In genomic region chr14:4726038-4726880, GRCm38 (mm10) we compare ENCODE assay signal across 12 mouse cellular contexts. TPM values are rescaled to one million over a fixed set of nuclear protein-coding genes. Genes with fewer than 3 reads are reported as not detected.
A peak's percentile ranks its signal among the peaks of the same experiment; 100 is the strongest.
DNase-seq lines count a peak whose midpoint lies in the region; ATAC-seq lines count a peak whose summit lies in the region.
"Not testable (repeated sequence)": the region's sequence is repeated elsewhere in the genome, so short reads cannot be mapped to it uniquely, and the experiment has no call there.
"Had no signal": no experiment of that assay in that cellular context is flagged by ENCODE, and none has a peak within 500 bp of the region (broad histone marks: within the 10 kb centered on the region; RNA-seq: fewer than 3 reads in every experiment).

Gene Gm3252, plus strand, starts transcription at chr14:4726775.

- ATAC-seq in embryonic facial prominence, embryonic 11.5 days (replicated peaks; ENCODE audit: insufficient number of reproducible peaks, low FRiP score, low TSS enrichment, low read depth); forebrain, embryonic 16.5 days; heart, embryonic 16.5 days (replicated peaks; ENCODE audit: extremely low read depth, insufficient read depth, low FRiP score); intestine, embryonic 14.5 days (replicated peaks; ENCODE audit: low FRiP score, low TSS enrichment, low read depth); limb, embryonic 12.5 days (ENCODE audit: insufficient number of reproducible peaks, insufficient read depth, low FRiP score, low TSS enrichment, low read depth); midbrain, embryonic 11.5 days (ENCODE audit: low FRiP score); neural tube, embryonic 14.5 days (ENCODE audit: low read depth): not testable (repeated sequence)

- peak within 1 kb of the TSS; percentile 25 for H3K4me2 ChIP-seq in embryonic facial prominence, embryonic 11.5 days (ENCODE audit: low read depth, low read length)
- H3K4me2 ChIP-seq in forebrain, embryonic 16.5 days (ENCODE audit: low read length), result peak within 1 kb of the TSS; percentile 46
- peak within 1 kb of the TSS; percentile 37 for H3K4me2 ChIP-seq in heart, embryonic 16.5 days (ENCODE audit: low read depth, low read length)
- peak within 1 kb of the TSS; percentile 29; the same call in 1 of the 2 replicates for H3K4me2 ChIP-seq in intestine, embryonic 14.5 days (ENCODE audit: low read length)
- H3K4me2 ChIP-seq in limb, embryonic 12.5 days, result peak within 1 kb of the TSS; percentile 49
- peak within 1 kb of the TSS; percentile 35 for H3K4me2 ChIP-seq in midbrain, embryonic 11.5 days
- peak within 1 kb of the TSS; percentile 20; the same call in 1 of the 2 replicates for H3K4me2 ChIP-seq in neural tube, embryonic 14.5 days (ENCODE audit: low read depth, low read length)

- H3K27me3 ChIP-seq in embryonic facial prominence, embryonic 11.5 days (ENCODE audit: control insufficient read depth, insufficient read depth, low read length); forebrain, embryonic 16.5 days (replicated peaks; ENCODE audit: control insufficient read depth, insufficient read depth, low read length); heart, embryonic 16.5 days (ENCODE audit: control insufficient read depth, insufficient read depth, low read length); intestine, embryonic 14.5 days (replicated peaks; ENCODE audit: control insufficient read depth, insufficient read depth, low read length); limb, embryonic 12.5 days; midbrain, embryonic 11.5 days (ENCODE audit: control insufficient read depth, insufficient read depth, low read length); neural tube, embryonic 14.5 days (ENCODE audit: control insufficient read depth, insufficient read depth, low read length): not testable (repeated sequence)

- in situ Hi-C loops in ES-E14 (cut with MboI; ENCODE audit: low sequenced_read_pairs in 2 of 2, unreplicated experiment in 2 of 2), result not testable (repeated sequence)

- H3K4me3 ChIP-seq in ES-E14 (ENCODE audit: insufficient read depth in 1 of 2, low read depth in 1 of 2, low read length in 2 of 2, poor library complexity in 1 of 2, severe bottlenecking in 1 of 2), result peak within 1 kb of the TSS in 1 of 2 experiments; percentile 35; a peak in 2 of 4 replicates
- H3K4me3 ChIP-seq in embryonic facial prominence, embryonic 11.5 days (ENCODE audit: low read depth, low read length), result peak within 1 kb of the TSS; percentile 23
- peak within 1 kb of the TSS; percentile 35 for H3K4me3 ChIP-seq in forebrain, embryonic 16.5 days (replicated peaks; ENCODE audit: low read length)
- peak within 1 kb of the TSS; percentile 16; the same call in 1 of the 2 replicates for H3K4me3 ChIP-seq in heart, embryonic 16.5 days (ENCODE audit: low read length)
- 0 out of 2 replicates have a peak within 1 kb of the TSS, but pooled peaks have one; percentile 11 for H3K4me3 ChIP-seq in intestine, embryonic 14.5 days (ENCODE audit: low read depth, low read length)
- H3K4me3 ChIP-seq in limb, embryonic 12.5 days (replicated peaks), result peak within 1 kb of the TSS; percentile 34
- H3K4me3 ChIP-seq in midbrain, embryonic 11.5 days (ENCODE audit: low read depth, low read length), result peak within 1 kb of the TSS; percentile 26
- H3K4me3 ChIP-seq in neural tube, embryonic 14.5 days (ENCODE audit: low read depth, low read length), result peak within 1 kb of the TSS; percentile 25

- peak within 1 kb of the TSS; percentile 20 for H3K9ac ChIP-seq in ES-E14 (ENCODE audit: insufficient read depth, low read depth, low read length, poor library complexity, severe bottlenecking)
- H3K9ac ChIP-seq in embryonic facial prominence, embryonic 11.5 days (replicated peaks; ENCODE audit: low read length), result 0 out of 2 replicates have a peak within 1 kb of the TSS, but pooled peaks have one; percentile 32
- H3K9ac ChIP-seq in forebrain, embryonic 16.5 days (replicated peaks; ENCODE audit: low read depth, low read length); heart, embryonic 16.5 days (ENCODE audit: low read length); intestine, embryonic 14.5 days (ENCODE audit: low read length); limb, embryonic 12.5 days (replicated peaks); midbrain, embryonic 11.5 days (ENCODE audit: low read length); neural tube, embryonic 14.5 days (replicated peaks; ENCODE audit: low read depth, low read length): not testable (repeated sequence)

- H3K9me3 ChIP-seq in ES-E14 (ENCODE audit: control insufficient read depth, insufficient read depth, low read depth, low read length); embryonic facial prominence, embryonic 11.5 days (replicated peaks; ENCODE audit: control insufficient read depth, low read length); forebrain, embryonic 16.5 days (ENCODE audit: control insufficient read depth, low read length); heart, embryonic 16.5 days (replicated peaks; ENCODE audit: control insufficient read depth, low read length); intestine, embryonic 14.5 days (ENCODE audit: control insufficient read depth, low read length); limb, embryonic 12.5 days; midbrain, embryonic 11.5 days (ENCODE audit: control insufficient read depth, low read length); neural tube, embryonic 14.5 days (ENCODE audit: control insufficient read depth, low read length): not testable (repeated sequence)

- H3K4me1 ChIP-seq in ES-E14 (ENCODE audit: control insufficient read depth in 2 of 2, insufficient read depth in 2 of 2, low read length in 2 of 2, poor library complexity in 1 of 2); embryonic facial prominence, embryonic 11.5 days (ENCODE audit: control insufficient read depth, insufficient read depth, low read length); forebrain, embryonic 16.5 days (replicated peaks; ENCODE audit: control insufficient read depth, insufficient read depth, low read length); heart, embryonic 16.5 days (ENCODE audit: control insufficient read depth, insufficient read depth, low read length); intestine, embryonic 14.5 days (replicated peaks; ENCODE audit: control insufficient read depth, insufficient read depth, low read length); limb, embryonic 12.5 days (replicated peaks); midbrain, embryonic 11.5 days (ENCODE audit: control insufficient read depth, insufficient read depth, low read length); neural tube, embryonic 14.5 days (ENCODE audit: control insufficient read depth, insufficient read depth, low read length): not testable (repeated sequence)

- not testable (repeated sequence) for H3K27ac ChIP-seq in ES-E14 (ENCODE audit: insufficient read depth, low read depth, low read length, poor library complexity, severe bottlenecking); embryonic facial prominence, embryonic 11.5 days (replicated peaks; ENCODE audit: low read depth, low read length); forebrain, embryonic 16.5 days (ENCODE audit: low read length); heart, embryonic 16.5 days (ENCODE audit: low read length); intestine, embryonic 14.5 days (ENCODE audit: low read depth); limb, embryonic 12.5 days; midbrain, embryonic 11.5 days (ENCODE audit: low read depth, low read length); neural tube, embryonic 14.5 days (ENCODE audit: low read depth, low read length)

- 0% methylated on average over 9 of the region's 47 CpGs for WGBS in embryonic facial prominence, embryonic 11.5 days
- WGBS in forebrain, embryonic 16.5 days, result 5% methylated on average over 3 of the region's 47 CpGs
- WGBS in heart, embryonic 16.5 days, result 4% methylated on average over 12 of the region's 47 CpGs
- 6% methylated on average over 6 of the region's 47 CpGs for WGBS in intestine, embryonic 14.5 days
- WGBS in limb, embryonic 12.5 days, result 3% methylated on average over 7 of the region's 47 CpGs
- WGBS in midbrain, embryonic 11.5 days, result 2% methylated on average over 7 of the region's 47 CpGs
- 0% methylated on average over 13 of the region's 47 CpGs for WGBS in neural tube, embryonic 14.5 days

- peak; percentile 40 for DNase-seq in ES-E14 (ENCODE audit: low read depth, low spot score)
- peak; percentile 0 for DNase-seq in embryonic facial prominence, embryonic 11.5 days (ENCODE audit: low spot score)
- peak; percentile 37 for DNase-seq in intestine, embryonic 14.5 days (ENCODE audit: low spot score)
- peak; percentile 73 for DNase-seq in midbrain, embryonic 11.5 days (ENCODE audit: low spot score, missing footprints)

- not testable (repeated sequence) for H3K36me3 ChIP-seq in ES-E14 (ENCODE audit: control insufficient read depth, insufficient read depth, low read length, poor library complexity, severe bottlenecking); embryonic facial prominence, embryonic 11.5 days (replicated peaks; ENCODE audit: control insufficient read depth, insufficient read depth, low read depth, low read length); forebrain, embryonic 16.5 days (ENCODE audit: control insufficient read depth, insufficient read depth); heart, embryonic 16.5 days (ENCODE audit: control insufficient read depth, insufficient read depth); intestine, embryonic 14.5 days (ENCODE audit: control insufficient read depth, insufficient read depth, low read length); limb, embryonic 12.5 days; midbrain, embryonic 11.5 days (ENCODE audit: control insufficient read depth, insufficient read depth, low read length); neural tube, embryonic 14.5 days (ENCODE audit: control insufficient read depth, insufficient read depth, low read length)

RNA-seq across cellular contexts. Expression of gene Gm3252, which starts in this region (rescaled TPM):
- total RNA-seq in ES-E14 (2012; rRNA removed), result 0.22 and 0.26 TPM in 2 replicates
- 0.81 and 0.88 TPM in 2 replicates for polyA plus RNA-seq in embryonic facial prominence, embryonic 11.5 days (2014; fragmentation: Nextera tagmentation; extraction: Ambion mirVana)
- polyA plus RNA-seq in forebrain, embryonic 16.5 days (2015; fragmentation: Nextera tagmentation; extraction: Ambion mirVana), result 1.6 and 1.7 TPM in 2 replicates
- polyA plus RNA-seq in heart, embryonic 16.5 days (2015; fragmentation: Nextera tagmentation; extraction: Ambion mirVana), result 0.38 and 0.46 TPM in 2 replicates
- 0.14 and 0.44 TPM in 2 replicates for polyA plus RNA-seq in intestine, embryonic 14.5 days (2014; fragmentation: Nextera tagmentation; extraction: Ambion mirVana)
- polyA plus RNA-seq in limb, embryonic 12.5 days (2016; fragmentation: Nextera tagmentation; extraction: Ambion mirVana), result 0.15 and 0.31 TPM in 2 replicates
- 0.14 and 0.55 TPM in 2 replicates for polyA plus RNA-seq in midbrain, embryonic 11.5 days (2014; fragmentation: Nextera tagmentation; extraction: Ambion mirVana)
- 4.4 and 5.3 TPM in 2 replicates for polyA plus RNA-seq in neural tube, embryonic 14.5 days (2014; fragmentation: Nextera tagmentation; extraction: Ambion mirVana)
- total RNA-seq: adrenal gland, postnatal 36 days; common myeloid progenitor, adult 5-6 weeks; G1E; gastrocnemius, postnatal 36 days had no signal
- polyA plus RNA-seq: G1E had no signal

Comparison
In these comparisons a context has a peak if more than half of its experiments do, and no peak if none do; other contexts are left out.
1. Peak in DNase-seq and H3K9ac ChIP-seq in ES-E14; RNA of the gene not detected or under 1 TPM.
2. Peak in DNase-seq, H3K4me3 ChIP-seq, H3K9ac ChIP-seq and H3K4me2 ChIP-seq in embryonic facial prominence, embryonic 11.5 days; RNA of the gene not detected or under 1 TPM.
3. Peak in DNase-seq, H3K4me3 ChIP-seq and H3K4me2 ChIP-seq in intestine, embryonic 14.5 days; RNA of the gene not detected or under 1 TPM.
4. Peak in DNase-seq, H3K4me3 ChIP-seq and H3K4me2 ChIP-seq in midbrain, embryonic 11.5 days; RNA of the gene not detected or under 1 TPM.
5. DNase-seq: peak in every context shown above with its lines; median percentile 73 in midbrain, embryonic 11.5 days; 40 in ES-E14; 37 in intestine, embryonic 14.5 days; 0 in embryonic facial prominence, embryonic 11.5 days.